Mouse (Mus musculus) erythroid progenitor cell, adult 5-6 weeks (primary cell): ENCODE measurements around the gene Zfp819. TPM values are rescaled to one million over a fixed set of nuclear protein-coding genes. Genes with fewer than 3 reads are reported as not detected.

Experiments used
- ATAC-seq: replicated peaks from 2 replicates; pipeline ENCODE4 v1.8.0; 2016; ENCODE audit warnings: moderate number of reproducible peaks, mild to moderate bottlenecking, moderate TSS enrichment, inconsistent platforms; ENCODE audit not compliant: poor library complexity, low FRiP score, severe bottlenecking
- total RNA-seq, 2 experiments: library from RNA; stranded (forward) in 1 of 2; stranded (reverse) in 1 of 2; fragments of 150-400 nt in 1 of 2; fragments of 186-747, 209-891 nt in 1 of 2; gene quantifications; 2 replicates each; pipeline versions ENCODE4 v1.2.3 to v1.2.4; 2015 to 2017; ENCODE audit warnings: low replicate concordance in 2 of 2

Zfp819 gene
- total RNA-seq (2015; ENCODE audit: low replicate concordance) (not detected in 2 replicates), total RNA-seq (2017; ENCODE audit: low replicate concordance) (not detected in 2 replicates)

DNA sequence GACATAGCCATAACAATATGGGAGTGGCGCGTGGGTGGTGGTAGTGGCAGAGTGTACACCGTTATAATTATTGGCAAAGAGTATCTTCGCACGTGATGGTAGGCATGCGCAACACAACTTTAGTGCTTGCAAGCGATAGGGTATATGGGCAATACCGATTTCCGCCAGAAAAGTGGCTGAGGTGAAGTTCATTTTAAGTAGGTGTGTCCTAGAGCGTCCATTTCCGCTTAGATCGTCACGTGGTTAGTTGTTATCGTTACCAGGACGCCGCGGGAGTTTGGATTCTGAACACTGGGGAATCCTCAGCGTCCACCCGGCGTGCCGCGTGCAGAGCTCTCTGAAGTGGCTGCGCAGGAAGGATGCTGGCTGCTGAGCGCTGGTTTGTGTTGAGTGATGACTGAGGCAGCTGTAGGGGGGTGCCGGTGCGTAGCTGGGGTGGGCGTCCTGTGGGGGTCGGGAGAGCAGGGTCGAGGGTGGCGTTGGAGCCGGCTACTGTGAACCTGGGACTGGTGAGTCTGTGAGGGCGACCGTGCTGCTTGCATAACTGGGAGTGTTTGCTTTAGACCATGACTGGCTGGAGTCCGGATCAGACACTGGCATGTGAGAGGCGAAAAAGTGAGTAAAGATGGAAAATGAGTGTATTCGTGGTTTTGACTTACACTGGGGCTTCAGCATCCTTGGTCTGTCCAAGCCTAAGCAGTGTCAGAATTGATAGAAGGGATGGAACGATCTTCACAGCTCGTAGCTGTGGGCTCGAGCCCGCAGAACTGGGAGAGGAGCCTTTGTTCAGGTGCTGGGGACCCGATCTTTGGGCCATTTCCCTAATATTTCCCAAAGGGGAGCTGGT lies at the start of gene Zfp819:
Zfp819 (plus strand) TSS at position 274 of the 847 bp plus-strand sequence.
- ATAC-seq = no peak

DNA sequence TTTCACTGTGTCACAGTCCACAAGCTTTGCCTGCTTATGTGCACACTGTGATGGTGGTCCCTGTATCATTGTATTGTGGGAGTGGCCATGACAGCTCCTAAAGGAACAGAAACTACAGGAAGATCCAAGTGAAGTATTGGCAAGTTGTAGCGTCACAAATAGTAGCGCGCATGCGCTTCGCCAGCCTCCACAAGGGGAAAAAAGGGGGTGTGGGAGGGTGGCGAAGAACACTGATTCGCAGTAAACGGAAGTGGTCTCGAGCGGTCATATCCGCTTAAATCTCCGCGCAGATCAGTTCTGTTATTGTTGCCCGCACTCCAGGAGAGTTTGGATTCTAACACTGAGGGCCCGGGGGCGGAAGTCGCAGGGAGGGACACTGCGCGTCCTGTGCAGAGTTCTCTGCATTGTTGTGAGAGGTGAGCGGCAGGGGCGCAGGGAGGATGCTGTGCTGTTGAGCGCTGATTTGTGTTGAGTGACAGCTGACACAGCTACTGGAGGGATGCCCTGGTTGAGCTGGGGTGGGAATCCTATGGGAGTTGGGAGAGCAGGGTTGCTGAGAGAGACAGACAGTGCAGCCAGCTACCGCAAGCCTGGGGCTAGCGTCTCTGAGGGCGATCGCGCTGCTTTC lies 44.8 kb upstream of the Zfp819 start, which contains the start of gene Zfp658:
Zfp658 (plus strand) TSS at position 251 of the 628 bp plus-strand sequence.
- ATAC-seq = no peak

DNA sequence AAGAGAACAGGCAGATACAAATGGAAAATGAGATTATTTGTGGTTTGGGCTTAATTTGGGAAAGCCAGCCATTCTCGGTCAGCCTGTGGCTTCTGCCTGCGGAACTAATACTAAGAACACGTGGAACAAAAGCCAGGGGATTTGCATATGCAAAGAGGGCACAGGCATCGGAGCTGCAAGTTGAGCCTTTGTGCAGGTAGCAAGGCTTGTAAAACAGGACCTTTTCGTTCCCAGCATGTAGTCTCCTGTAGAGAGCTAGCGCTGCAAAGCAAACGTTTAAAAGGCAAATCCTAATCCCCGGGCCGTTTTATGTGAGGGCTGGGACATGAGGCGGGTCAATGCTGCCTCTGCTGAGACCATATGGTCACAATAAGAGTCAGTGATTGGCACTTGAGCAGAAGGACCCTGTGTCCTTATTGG lies 44.3 kb upstream of the Zfp819 start:
- ATAC-seq = no peak

DNA sequence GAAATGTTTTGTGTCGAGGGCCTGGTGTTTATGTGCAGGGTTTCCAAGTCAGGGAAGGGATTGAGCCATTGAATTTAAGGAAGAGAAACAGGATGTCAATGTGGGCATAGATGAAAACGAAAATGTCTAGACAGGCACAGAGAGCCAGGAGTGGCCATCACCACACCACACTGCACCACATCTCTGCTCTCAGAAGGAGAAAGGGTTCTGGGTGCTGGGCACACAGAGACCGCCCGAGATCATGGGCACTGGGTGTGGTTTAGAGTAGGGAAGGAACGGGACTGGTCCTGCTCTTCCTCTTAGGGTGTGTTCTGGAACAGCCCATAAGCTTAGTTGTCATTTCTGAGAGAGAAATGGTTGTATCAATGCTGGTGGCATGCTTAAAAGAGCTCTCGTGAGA lies 43.7 kb upstream of the Zfp819 start:
- no peak for ATAC-seq

DNA sequence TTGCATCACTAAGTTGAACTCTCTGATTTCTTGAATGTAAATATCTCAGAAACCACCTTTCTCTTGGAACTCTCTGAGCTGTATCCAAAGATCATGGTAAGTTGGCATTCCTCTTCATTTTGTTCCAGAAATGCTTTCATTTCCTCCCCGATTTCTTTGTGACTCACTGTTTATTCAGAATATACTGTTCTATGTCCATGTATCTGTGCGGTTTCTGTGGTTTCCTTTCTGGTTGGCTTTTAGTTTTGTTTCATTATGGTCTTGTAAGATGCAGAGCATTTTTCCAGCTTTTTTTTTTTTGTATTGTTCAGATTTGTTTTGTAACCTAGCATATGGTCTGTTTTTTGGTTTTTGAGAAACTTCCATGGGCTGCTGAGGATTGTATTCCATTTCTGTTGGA lies 35.8 kb upstream of the Zfp819 start:
- no peak for ATAC-seq

DNA sequence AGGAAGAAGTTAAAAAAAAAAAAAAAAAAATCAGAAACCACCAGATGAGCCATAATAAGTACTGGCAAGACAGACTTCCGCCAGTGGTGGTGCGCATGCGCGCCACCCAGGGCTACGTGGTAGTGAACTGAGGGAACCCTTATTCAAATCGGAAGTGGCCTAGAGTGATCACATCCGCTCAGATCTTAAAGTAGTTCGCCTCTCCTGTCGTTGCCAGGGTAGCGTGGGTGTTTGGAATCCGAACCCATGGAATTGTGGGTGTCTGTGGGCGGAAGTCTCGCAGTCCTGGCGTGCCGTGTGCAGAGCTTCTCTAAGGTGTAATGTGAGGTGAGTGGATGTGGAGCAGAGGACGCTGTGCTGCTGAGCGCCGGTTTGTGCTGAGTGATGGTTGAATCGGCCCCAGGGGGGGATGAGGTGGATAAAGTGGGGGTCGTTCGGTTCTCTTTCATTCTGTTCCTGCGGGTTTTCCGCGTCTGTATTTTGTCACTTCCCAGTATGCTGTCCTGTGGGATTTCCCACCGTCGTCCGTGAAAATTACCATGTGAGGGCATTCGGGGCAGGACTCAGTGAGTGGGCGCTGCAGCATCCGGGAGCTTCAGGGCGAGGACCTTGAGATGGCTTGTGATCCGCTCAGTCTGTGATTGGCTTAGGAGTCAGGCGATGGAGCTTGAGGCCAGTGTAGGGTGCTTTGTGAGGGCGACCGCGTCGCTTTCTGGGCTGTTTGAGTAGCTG lies 27.4 kb upstream of the Zfp819 start, which contains the start of gene Zfp719:
Zfp719 (plus strand) TSS at position 171 of the 732 bp plus-strand sequence.
- ATAC-seq = peak; percentile 84

DNA sequence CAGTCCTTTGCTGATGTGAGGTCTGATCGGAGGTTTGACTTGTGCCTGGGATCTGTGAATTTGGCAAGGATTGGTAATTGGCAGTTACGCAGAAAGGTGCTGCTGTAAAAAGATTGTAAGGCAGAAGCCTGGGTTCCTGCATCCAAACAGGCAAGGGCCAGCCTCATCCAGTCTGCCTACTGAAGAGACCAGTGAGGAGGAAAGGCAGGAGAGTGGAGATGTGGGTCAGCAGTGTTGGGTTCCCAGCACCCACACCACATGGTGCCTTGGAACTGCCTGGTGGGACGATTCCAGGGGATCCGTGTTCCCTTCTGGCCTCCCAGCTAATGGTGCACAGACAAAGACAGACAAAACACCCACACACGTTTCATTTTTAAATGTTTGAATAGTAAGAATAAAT lies 26.4 kb upstream of the Zfp819 start:
- no peak for ATAC-seq

DNA sequence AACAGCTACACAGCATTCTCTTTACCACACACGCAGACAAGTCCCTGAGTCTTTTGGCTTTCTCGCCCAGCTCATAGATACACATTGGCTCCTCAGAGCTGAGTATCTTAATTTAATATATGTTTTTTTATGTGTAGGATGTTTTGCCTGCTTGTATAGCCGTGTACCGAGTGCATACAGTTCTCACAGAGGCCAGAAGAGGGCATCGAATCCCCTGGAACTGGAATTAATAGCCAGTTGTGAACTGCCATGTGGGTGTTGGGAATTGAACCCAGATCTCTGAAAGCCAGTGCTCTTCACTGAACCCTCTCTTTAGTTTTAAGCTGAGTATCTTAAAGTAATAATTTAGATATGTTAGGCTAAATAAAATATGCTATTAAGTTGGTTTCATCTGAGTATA lies 22.2 kb upstream of the Zfp819 start:
- ATAC-seq = no peak

DNA sequence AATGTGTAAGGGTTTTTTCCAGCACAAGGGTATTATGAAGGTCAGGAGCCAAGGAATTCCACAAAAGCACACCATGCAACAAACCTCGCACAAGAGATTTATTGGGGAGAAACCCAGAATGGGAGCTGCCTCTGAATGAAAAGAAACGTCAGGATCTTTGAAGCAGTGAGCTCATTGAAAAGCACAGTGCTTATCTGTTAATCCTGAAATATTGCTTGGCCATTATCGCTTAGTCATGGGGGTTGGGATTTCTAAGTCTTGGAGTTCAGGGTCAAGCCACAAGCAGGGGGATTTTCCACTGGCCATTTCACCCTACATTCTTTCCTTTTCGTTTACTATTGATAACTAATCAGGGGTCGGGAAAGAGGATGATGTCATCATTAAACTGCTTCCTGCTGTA lies 5.1 kb upstream of the Zfp819 start:
- no peak for ATAC-seq

DNA sequence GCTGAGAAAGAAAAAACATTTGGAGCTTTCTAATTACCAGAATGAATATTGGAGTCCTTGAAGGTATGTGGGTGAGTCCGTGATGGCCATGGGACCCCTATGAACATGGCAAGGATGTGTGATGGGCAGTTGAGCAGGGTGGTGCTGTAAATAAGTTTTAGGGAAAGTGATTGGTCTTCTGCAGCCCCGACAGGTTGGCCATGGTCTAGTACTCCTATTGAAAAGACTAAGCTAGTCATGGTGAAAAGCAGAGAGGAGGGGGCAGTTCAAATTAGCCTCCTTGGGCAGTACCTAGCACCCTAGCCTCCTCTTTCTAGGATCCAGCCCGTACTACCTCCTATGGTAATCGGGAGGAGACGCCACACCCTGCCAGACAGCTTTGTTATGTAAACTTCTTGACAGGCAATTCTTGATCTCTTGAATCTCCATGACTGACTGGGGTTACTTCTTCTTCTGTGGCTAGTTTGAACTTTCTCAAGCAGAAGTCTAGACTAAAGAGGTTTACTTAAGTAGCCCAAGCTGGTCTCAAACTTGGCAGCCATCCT lies 846 bp downstream of the Zfp819 start:
- no peak for ATAC-seq

DNA sequence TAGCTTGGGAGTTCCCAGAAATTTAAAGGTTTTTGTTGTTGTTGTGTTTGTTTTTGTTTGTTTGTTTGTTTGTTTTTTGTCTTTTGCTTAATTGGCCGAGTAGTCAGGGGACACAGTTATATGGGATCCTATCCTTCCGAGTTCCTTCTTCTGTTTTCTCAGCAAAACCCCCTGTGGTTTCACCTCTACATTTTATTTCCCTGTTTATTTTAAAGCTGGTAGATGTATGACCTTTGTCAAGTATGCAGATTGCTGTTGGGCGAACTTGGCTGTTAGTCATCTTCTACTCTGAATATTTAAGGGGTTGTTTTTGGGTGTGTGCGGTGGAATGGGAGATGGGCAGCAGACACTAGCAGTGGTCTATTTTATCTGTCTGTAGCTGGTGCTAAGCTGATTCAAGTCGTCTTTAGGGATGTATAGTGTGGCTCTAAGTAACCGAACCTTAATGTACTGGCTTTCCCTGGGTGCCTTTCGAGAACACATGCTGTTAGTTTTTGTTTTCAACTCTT lies 1.4 kb downstream of the Zfp819 start:
- ATAC-seq = no peak

DNA sequence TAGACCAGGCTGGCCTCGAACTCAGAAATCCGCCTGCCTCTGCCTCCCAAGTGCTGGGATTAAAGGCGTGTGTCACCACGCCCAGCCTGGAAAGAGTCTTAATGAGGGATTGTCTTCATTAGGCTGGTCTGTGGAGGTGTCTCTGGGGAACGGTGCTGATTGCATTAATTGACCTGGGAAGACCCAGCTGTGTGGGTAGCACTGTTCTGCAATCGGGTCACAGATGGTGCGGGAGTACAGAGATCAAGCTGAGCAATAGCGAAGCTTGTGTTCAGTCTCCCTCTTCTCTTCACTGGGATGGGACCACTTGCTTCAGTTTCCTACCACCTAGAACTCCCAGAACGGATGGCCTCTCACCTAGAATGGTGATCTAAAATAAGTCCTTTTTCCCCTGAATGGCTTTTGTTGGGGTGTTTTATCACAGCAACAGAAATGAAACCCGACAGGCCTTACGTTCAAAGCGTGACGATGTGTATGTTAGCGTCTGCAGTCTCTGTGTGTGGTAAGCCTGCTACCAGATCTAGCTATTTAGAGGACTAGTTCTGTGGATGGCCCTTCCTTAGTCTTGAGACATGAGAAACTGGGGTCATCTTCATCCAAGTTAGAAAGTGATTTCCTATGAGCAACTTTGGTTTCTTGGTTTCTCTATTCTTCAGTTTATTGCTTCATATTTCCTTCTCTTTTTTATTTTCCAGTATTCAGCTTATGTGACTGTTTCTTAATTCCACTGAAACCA lies 7.0 kb downstream of the Zfp819 start:
- no peak for ATAC-seq

DNA sequence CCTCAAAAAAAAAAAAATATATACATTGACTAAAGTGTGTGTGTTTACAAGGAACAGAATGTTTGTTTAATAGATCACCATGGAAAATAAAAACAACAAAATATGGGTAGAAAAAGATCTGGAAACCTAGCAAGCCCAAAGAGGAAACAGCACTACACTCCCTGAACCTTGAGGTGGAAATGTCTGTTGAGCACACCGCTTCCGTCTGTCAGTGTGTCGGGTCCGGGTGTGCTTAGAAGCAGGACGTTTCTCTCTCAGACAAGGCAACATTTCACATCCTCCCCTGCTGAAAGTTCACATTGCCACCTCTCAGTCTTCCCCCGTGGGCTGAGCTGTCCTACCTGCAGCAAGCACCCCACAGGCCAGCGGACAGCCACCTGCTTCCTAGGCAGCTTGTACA lies 16.0 kb downstream of the Zfp819 start:
- ATAC-seq = no peak

DNA sequence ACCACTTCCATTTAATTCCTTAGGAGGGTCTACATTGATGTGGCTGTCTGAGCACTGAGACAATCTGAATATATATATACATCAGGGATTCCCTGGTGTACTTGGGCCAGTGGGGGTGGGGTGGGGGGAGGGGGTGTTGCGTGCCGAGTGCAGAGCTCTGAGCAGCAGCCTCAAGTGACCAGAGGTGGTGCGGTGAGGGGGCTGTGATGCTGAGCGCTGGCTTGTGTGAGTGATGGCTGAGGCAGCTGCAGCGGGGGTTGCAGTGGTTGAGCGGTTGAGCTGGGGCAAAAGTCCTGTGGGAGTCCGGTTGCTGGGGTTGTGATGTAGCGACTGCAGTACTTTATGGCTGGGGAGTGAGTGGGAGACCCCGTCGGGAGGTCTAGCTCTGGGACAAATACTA lies 16.9 kb downstream of the Zfp819 start:
- no peak for ATAC-seq

DNA sequence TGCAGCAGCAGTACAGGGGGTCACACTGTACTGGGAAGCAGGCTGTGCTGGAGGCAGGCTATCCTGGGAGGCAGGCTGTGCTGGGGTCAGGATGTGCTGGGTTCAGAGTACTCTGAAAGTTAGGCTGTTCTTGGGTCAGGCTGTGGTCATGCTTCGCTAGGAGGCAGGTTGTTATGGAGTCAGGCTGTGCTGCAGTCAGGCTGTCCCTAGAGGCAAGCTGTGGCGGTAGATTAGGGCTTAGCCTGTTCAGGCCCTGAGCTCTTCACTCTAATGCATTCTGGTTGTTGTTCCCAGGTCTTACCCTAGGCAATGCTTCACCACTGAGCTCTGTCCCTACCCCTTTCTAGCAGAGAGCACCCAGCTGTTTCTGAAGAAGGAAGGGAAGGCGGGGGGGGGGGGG lies 18.1 kb downstream of the Zfp819 start:
- ATAC-seq = no peak

DNA sequence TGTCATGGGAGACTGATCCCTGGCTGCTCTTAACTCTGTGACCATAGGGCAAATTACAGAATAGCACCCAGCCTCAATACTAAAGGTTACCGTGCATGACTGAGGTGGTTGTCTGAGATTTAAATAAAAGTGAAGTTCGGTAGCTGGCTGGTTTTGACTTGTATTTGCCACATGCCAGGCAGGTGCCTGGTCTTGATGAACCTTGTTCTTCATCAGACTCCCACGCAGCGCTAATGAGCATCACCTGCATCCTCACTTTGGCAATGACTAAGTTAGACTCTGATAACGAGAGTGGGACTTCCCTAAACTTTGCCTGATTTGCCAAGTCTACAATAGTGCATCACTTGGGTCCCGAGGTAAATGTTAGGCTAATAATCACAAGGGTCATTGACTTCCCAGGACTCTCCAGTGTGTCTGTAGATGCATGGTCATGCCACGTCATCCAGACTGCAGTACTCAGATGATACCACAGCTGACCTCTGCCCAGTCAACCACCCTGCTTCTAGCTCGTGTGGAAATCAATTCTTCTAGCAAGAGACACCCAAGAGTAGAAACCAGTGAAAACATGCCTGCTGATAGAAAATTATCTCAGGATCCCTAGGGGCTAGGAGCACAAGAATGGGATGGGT lies 18.9 kb downstream of the Zfp819 start:
- no peak for ATAC-seq

DNA sequence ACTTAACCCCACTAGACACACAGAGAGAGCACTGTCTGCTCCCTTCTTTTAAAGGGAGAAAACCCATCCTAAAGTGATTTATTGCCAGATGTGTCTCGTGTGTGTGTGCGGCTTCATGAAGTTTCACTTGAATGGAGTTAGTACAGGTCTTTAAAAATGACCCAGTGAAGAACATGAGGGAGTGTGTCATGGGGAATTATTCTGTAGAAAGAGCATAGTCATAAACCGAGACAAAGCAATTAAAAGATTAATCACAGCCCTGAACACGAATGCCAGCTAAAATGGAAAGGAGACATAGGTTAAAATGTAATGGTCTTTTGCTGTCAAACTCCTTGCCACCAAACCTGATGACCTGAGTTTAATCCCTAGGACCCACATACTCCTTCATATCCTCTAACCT lies 27.0 kb downstream of the Zfp819 start:
- no peak for ATAC-seq

DNA sequence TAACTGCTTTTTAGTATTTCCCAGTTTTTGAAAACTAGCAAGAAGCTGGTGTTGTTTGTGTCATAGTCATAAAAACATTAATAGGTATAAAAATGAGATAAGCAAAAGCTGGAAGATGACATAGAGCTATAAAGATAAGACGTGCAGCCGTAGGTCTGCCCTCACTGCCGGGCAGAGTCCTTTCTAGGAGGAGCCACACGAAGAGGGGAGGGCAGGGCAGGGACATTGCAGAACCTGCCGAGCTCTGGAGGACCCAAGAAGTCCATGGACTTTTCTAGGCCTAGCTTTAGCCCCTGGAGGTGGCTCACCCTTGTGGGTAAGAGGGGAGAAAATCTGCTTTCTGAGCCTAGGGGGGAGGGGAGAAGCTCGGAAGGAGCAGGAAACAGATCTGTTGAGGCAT lies 27.5 kb downstream of the Zfp819 start, which contains the start of gene Ceacam18:
Ceacam18 (plus strand) TSS at position 208 of the 400 bp plus-strand sequence.
- no peak for ATAC-seq

DNA sequence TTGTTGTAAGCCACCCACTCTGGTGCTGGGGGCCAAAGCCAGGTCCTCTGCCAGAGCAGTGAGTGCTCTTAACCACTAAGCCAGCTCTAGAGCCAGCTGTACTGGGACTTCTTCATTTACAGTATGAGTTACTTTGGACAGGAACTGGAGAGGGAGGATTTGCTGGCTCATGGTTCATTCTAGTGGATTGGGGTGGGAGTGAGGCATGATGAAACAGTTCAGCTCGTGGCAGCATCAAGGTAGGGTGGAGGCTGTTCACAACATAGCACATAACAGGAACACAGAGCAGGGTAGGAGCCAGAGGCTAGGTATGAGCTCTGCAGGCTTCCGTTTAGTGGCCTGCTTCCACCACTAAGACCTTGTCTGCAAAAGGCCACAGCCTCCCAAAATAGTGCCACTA lies 29.2 kb downstream of the Zfp819 start:
- no peak for ATAC-seq
